Mouse (Mus musculus) ES-Bruce4 (cell line): Measurements from ENCODE around the gene 1110017D15Rik.

Experiments
- CTCF ChIP-seq: IDR thresholded peaks from one replicate; pipeline ENCODE4 v1.8.1; 2011; ENCODE audit warnings: low read depth, low read length
- EP300 ChIP-seq: IDR thresholded peaks from 2 replicates; pipeline ENCODE4 v1.6.1; 2011; ENCODE audit warnings: low read depth, low read length; ENCODE audit not compliant: insufficient read depth
- POLR2A ChIP-seq: IDR thresholded peaks from one replicate; pipeline ENCODE4 v1.8.1; 2011; ENCODE audit warnings: low read length; ENCODE audit not compliant: insufficient read depth

DNA sequence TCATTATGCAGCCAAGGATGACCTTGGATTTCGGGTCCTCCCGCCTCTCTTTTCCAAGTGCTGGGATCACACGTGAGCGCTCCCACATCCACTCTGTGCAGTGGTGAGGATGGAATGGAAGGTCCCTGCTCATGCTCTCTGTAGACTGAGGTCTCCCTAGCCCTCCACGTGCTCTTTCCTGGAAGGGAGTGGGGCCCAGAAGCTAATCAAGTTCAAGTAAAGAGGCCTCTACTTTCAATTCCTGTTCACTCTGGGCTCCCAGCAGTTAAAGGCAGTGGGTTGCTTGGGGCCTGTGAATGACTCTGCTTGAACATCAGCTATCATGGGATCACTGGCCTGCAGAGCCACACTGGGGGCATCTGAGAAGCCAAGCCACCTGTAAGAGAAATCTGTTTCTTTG lies 46.2 kb upstream of the 1110017D15Rik start:
- TF ChIP-seq POLR2A: no peak
- no peak for TF ChIP-seq EP300
- TF ChIP-seq CTCF: no peak
